Mouse (Mus musculus) ovary, postnatal 14 days (tissue): ENCODE results near the gene Osbp2.

Experiments used
- DNase-seq: peaks from one replicate; pipeline ENCODE4 v3.0.0; 2022; ENCODE audit warnings: low spot score

Gene Osbp2

GRCm38 (mm10) chr11:3823378-3823777 is 40.3 kb downstream of the Osbp2 start:
- no peak for DNase-seq

DNA sequence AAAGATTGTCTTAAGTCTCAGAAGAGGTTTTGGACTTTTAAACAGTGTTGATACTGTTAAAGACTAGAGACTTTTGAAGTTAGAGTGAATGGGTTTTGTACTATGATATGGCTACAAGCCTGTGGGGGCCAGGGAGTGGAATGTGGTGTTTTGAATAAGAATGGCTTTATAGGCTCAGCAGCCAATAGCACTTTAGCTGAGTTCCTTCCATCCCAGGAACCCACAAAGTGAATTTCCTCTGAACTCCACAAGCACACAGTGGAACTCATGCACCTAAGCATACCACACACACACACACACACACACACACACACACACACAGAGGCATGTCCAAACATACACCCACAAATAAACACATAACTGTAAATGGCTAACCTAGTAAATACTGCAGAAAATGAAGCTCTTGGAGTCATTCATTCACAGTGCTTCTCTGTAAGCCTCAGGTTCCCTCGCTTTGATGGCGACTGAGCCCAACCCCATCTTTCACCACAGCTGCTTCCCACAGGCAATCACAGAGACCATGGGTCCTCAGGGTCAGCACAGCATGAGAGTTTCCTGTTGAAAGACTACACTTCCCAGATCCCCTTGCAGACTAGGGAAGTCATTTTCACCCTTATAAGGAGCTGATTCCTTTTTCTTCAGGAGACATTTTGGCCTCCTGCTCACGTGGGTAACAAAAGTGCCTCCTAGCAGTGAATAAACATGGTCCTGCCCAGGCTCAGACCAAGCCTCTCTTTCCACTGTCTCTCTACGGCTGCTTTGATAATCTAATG is 45.5 kb downstream of the Osbp2 start:
- DNase-seq = no peak

GRCm38 (mm10) chr11:3815951-3816350 is 47.8 kb downstream of the Osbp2 start:
- no peak for DNase-seq

GRCm38 (mm10) chr11:3813340-3813739 is 50.4 kb downstream of the Osbp2 start:
- no peak for DNase-seq

GRCm38 (mm10) chr11:3808162-3808561 is 55.5 kb downstream of the Osbp2 start:
- no peak for DNase-seq

DNA sequence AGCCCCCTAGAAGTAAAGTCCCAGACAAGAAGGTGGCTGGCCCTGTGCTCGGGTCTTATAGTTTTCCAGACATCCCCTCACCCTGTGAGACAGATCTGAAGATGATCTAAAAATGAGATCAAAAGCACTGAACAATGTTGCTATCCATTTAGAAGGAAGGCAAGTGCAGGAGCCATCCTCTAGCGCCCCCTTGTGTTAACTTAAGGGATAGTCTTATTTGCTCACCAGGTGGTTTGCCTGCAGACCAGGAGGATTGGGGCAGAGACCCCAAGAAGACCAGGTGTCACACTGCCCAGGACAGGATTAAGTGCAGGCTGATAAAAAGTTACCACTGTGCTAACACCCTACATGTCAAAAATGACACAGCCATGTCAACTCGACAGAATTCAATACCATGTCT is 58.3 kb downstream of the Osbp2 start:
- no peak for DNase-seq

GRCm38 (mm10) chr11:3804639-3805038 is 59.1 kb downstream of the Osbp2 start:
- no peak for DNase-seq

GRCm38 (mm10) chr11:3802057-3802456 is 61.6 kb downstream of the Osbp2 start:
- DNase-seq = no peak

DNA sequence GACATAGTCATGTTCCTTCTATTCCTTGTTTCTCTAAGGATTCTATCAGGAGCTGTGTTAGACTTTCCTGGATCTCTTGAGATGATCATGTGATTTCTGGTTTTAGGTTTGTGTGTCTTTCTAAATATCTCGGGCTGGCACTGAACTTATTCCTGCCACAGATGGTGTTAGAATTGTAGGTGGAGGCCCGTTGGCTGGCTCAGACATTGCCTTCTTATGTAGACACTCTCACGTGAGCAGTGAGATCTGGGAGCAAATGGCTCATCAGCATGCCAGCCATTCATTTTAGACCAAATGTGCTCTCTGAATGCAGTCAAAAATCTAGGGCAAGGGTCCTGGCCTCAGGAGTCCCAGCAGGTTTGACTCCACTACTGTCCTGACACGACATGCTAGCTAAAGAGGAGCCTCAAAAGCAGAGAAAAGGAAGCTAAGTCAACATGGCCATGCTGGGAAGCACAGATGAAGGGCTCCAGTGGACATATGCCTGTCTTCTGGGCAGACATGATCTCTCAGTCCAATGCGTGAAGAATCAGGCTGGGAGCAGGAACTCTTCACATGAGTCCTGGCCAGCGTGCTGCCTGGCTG is 66.0 kb downstream of the Osbp2 start:
- no peak for DNase-seq

DNA sequence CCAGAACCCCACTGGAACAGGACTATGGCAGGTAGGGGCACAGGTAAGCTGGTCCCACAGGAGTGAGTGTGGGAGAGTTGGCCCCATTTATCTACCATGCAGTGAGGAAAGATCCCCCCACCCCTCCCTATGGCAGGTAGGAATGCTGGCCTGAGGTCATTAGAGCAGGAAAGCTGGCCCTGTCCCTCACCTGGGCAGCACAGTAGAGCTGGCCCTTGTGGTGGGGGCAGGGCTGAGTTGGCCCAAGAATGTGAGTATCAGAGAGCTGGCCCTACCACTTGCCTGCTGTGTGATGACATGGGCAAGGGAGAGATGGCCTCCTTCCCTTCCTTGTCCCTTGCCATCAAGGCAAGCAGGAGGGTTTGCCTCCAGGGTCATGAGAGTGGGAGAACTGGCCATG is 73.0 kb downstream of the Osbp2 start:
- no peak for DNase-seq

GRCm38 (mm10) chr11:3789919-3790318 is 73.8 kb downstream of the Osbp2 start:
- no peak for DNase-seq

- peak; percentile 85 for DNase-seq
These were observed 77.1 kb downstream of the Osbp2 start for GRCm38 (mm10) chr11:3786564-3786963.

GRCm38 (mm10) chr11:3775263-3775644 is 88.4 kb downstream of the Osbp2 start:
- DNase-seq = no peak

- DNase-seq = peak; percentile 31
These were observed 89.0 kb downstream of the Osbp2 start for GRCm38 (mm10) chr11:3774463-3775262.

GRCm38 (mm10) chr11:3773782-3774462 is 89.8 kb downstream of the Osbp2 start:
- DNase-seq = no peak

- no peak for DNase-seq
These were observed 90.6 kb downstream of the Osbp2 start for GRCm38 (mm10) chr11:3773136-3773535.

DNA sequence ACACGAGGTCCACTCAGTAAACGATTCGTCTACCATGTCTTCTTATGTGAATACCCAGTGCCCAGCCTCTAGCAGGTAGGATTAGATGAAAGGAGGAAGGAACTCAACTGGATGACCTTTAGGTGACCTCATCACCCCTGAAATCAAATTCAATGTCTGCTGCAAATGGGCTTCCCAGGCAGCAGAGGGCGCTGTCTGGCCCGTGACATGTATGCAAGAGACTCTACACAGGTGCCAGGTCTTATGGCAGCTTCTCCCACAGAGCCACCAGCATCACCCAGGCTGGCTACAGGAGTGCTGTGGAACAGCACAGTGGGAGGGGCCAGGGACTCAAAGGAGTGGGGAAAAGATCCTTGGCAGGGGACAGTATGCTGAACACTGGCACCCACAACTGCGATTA is 92.4 kb downstream of the Osbp2 start:
- DNase-seq = no peak

- no peak for DNase-seq
These were observed 95.9 kb downstream of the Osbp2 start for GRCm38 (mm10) chr11:3767830-3768229.

DNA sequence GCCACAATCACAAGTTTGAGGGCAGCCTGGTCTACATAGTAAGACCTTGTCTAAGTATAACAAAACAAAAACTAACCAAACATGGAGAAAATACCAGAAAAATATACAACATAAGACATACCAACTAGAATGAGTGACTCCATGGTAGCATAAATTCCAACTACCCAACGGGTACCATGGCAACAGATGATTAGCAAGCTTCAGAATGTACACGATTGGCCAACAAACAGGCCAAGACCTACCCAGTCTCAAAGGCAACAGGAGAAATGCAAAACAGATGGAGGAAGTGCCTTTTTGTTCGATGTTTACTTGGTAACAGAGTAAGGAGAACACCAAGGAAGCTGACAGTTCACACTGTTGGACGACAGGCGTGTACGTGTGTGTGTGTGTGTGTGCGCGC is 96.7 kb downstream of the Osbp2 start:
- no peak for DNase-seq

DNA sequence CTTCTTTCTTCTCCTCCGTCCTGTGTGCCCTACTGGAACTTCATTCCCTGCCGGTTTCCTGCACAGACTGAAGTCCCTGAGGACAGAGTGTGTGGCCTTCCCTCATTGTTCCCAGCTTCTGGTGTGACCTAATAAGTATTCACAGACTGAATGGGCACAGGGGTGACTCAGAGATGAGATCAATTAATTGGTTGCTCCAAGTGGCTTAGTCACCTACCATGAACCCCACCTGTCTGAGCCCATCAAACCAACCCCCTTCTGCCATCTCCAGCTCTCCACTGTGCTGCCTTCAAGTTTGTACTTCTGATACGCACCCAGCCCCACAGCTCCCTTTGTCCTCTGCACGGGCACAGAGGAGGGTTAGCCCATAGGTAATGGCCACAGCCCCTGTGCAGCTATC is 99.4 kb downstream of the Osbp2 start:
- DNase-seq = no peak

DNA sequence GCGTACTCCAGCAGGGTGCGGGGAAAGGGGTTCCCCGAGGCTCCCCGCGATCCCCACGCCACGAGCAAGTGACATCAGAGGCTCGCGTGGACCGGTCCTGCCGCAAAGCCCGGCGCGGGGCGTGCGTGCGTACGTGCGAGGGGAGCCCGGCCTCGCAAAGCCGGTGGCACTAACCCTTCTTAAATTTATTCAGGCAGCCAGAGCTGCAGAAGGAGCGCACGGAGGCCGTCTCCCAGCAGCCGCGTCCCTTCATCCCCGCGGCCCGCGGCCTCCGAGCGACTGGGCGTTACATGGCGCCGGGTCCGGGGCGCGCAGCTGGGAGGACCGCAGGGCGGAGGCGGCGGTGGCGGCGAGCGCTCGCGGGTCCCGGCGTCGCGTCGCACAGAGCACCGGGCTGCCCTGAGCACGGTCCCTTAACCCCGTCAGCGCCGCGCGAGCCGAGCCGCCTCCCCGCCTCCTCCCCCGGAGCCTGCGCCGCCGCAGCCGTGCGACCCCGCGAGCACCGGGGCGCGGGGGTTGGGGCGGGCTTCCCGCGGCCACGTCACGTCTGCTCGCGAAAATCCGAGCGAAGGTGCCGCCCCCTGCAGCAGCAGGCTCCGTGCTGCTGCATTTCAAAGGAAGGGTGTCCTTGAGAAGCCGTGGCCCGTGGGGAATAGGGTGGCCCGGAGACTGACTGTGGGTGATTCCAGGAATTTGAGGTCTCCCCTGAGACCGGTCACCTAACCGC is 101.8 kb downstream of the Osbp2 start:
- no peak for DNase-seq

- DNase-seq = no peak
These were observed 102.4 kb downstream of the Osbp2 start for GRCm38 (mm10) chr11:3761339-3761738.
